Mouse (Mus musculus): ENCODE results near the gene Zfp568. TPM values are rescaled to one million over a fixed set of nuclear protein-coding genes. Genes with fewer than 3 reads are reported as not detected.

The Zfp568 gene
- polyA plus RNA-seq, 1 experiment, result 27.4 TPM

GRCm38 (mm10) chr7:29995134-29995533, 11.4 kb downstream of the Zfp568 start:
- peaks cover 86% of the 10 kb centered on the region for H3K79me2 ChIP-seq (ENCODE audit: control insufficient read depth, insufficient read depth)
- TF ChIP-seq MYOD1 (IDR thresholded peaks at IDR 0.05; ENCODE audit: control insufficient read depth in 1 of 3, insufficient read length in 2 of 3, low read depth in 2 of 3) (no peak), CEBPB (IDR thresholded peaks at IDR 0.05; ENCODE audit: insufficient read depth, poor library complexity, severe bottlenecking) (no peak), TCF3 (IDR thresholded peaks at IDR 0.05; ENCODE audit: insufficient read length, low read depth) (no peak)

GRCm38 (mm10) chr7:30000601-30001000, 16.8 kb downstream of the Zfp568 start:
- Histone ChIP-seq H3ac (ENCODE audit: control insufficient read depth, insufficient read length) (no peak overlapping the region), H3K36me3 (ENCODE audit: control insufficient read depth, insufficient read depth) (peaks cover 71% of the 10 kb centered on the region), H3K79me2 (ENCODE audit: control insufficient read depth, insufficient read depth) (peaks cover 72% of the 10 kb centered on the region), H3K27me3 (ENCODE audit: control insufficient read depth, insufficient read depth, insufficient read length) (no peaks in the 10 kb centered on the region), H3K4me3 (no peak overlapping the region), H3K4me2 (ENCODE audit: low read depth) (no peak overlapping the region)
- TF ChIP-seq REST (IDR thresholded peaks at IDR 0.05; ENCODE audit: insufficient read depth, insufficient read length) (no peak), POLR2A (IDR thresholded peaks at IDR 0.05; ENCODE audit: insufficient read length, low read depth) (no peak), POLR2AphosphoS2 (IDR thresholded peaks at IDR 0.05; ENCODE audit: insufficient read length, low read depth) (peak; percentile 19)

More at GRCm38 (mm10) chr7:29995134-29995533, 11.4 kb downstream of the Zfp568 start:
- no peak overlapping the region for H3K4me2 ChIP-seq (ENCODE audit: low read depth)
- H3K27me3 ChIP-seq (ENCODE audit: control insufficient read depth, insufficient read depth, insufficient read length), result no peaks in the 10 kb centered on the region
- H3ac ChIP-seq (ENCODE audit: control insufficient read depth, insufficient read length), result no peak overlapping the region
- H3K36me3 ChIP-seq (ENCODE audit: control insufficient read depth, insufficient read depth), result peaks cover 68% of the 10 kb centered on the region
- H3K4me3 ChIP-seq, result no peak overlapping the region

- no peak overlapping the region for H3ac ChIP-seq (ENCODE audit: control insufficient read depth, insufficient read length)
- H3K4me2 ChIP-seq (ENCODE audit: low read depth), result peak overlapping the region; percentile 67
- no peak overlapping the region for H3K4me3 ChIP-seq
- peaks cover 41% of the 10 kb centered on the region for H3K79me2 ChIP-seq (ENCODE audit: control insufficient read depth, insufficient read depth)
- TF ChIP-seq POLR2AphosphoS2 (IDR thresholded peaks at IDR 0.05; ENCODE audit: insufficient read length, low read depth), result no peak
- TF ChIP-seq CEBPB (IDR thresholded peaks at IDR 0.05; ENCODE audit: insufficient read depth, poor library complexity, severe bottlenecking), result no peak
- TF ChIP-seq MYOG (IDR thresholded peaks at IDR 0.05; ENCODE audit: control insufficient read depth in 1 of 3, insufficient read depth in 1 of 3, insufficient read length in 2 of 3, low read depth in 2 of 3), result no peak
- TF ChIP-seq E2F4 (IDR thresholded peaks at IDR 0.05; ENCODE audit: insufficient read depth), result no peak
- TF ChIP-seq REST (IDR thresholded peaks at IDR 0.05; ENCODE audit: insufficient read depth, insufficient read length), result no peak
- TF ChIP-seq SRF (IDR thresholded peaks at IDR 0.05; ENCODE audit: control insufficient read depth, insufficient read length, low read depth), result no peak
- TF ChIP-seq USF1 (IDR thresholded peaks at IDR 0.05; ENCODE audit: low read depth), result no peak
- no peak for TF ChIP-seq MAX (IDR thresholded peaks at IDR 0.05; ENCODE audit: low read depth)
- TF ChIP-seq MYOD1 (IDR thresholded peaks at IDR 0.05; ENCODE audit: control insufficient read depth in 1 of 3, insufficient read length in 2 of 3, low read depth in 2 of 3), result no peak
- peaks cover 26% of the 10 kb centered on the region for H3K36me3 ChIP-seq (ENCODE audit: control insufficient read depth, insufficient read depth)
- H3K27me3 ChIP-seq (ENCODE audit: control insufficient read depth, insufficient read depth, insufficient read length), result no peaks in the 10 kb centered on the region
Measured at GRCm38 (mm10) chr7:30007601-30008000, 23.8 kb downstream of the Zfp568 start.

DNA sequence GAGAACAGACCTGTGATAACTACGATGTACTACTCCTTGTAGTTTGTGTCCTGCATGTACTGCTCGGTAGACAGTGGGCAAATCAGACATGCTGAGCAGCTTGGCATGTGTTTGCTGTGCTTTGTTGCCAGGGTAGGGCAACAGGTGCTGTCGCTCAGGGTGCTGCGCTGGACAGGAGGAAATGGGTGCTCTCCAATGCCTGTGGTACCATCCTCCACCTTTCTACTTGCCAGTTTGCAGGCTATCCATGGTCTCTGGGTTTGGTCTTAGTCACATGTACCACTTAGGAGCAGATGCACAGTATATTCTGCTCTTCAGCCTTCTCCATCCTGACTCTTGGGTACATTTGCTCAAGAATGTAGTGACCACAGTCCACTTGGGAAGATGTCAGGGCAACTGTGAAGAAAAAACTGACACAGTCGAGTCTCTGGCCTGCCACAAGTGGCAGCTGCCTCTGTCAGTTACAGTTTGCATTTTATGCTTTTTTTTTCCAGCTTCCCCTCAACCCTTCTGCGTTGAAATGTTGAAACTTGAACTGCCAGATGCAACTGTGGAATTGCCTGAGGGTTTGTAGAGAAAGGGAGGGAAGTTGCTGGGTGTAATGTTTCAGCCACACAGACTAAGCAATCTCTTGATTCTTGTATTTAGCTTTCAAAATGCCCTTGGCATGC, 24.4 kb downstream of the Zfp568 start:
- Histone ChIP-seq H3ac (ENCODE audit: control insufficient read depth, insufficient read length) (no peak overlapping the region), H3K27me3 (ENCODE audit: control insufficient read depth, insufficient read depth, insufficient read length) (no peaks in the 10 kb centered on the region), H3K36me3 (ENCODE audit: control insufficient read depth, insufficient read depth) (peaks cover 23% of the 10 kb centered on the region), H3K4me3 (peak overlapping the region; percentile 2), H3K4me2 (ENCODE audit: low read depth) (peak overlapping the region; percentile 73), H3K79me2 (ENCODE audit: control insufficient read depth, insufficient read depth) (peaks cover 45% of the 10 kb centered on the region)
- TF ChIP-seq POLR2AphosphoS2 (IDR thresholded peaks at IDR 0.05; ENCODE audit: insufficient read length, low read depth) (peak; percentile 70), MAX (IDR thresholded peaks at IDR 0.05; ENCODE audit: low read depth) (no peak), MYOG (IDR thresholded peaks at IDR 0.05; ENCODE audit: control insufficient read depth in 1 of 3, insufficient read depth in 1 of 3, insufficient read length in 2 of 3, low read depth in 2 of 3) (peak; percentile 78 to 96 (median 94)), CEBPB (IDR thresholded peaks at IDR 0.05; ENCODE audit: insufficient read depth, poor library complexity, severe bottlenecking) (peak; percentile 43; the same call in 1 of the 2 replicates), TCF3 (IDR thresholded peaks at IDR 0.05; ENCODE audit: insufficient read length, low read depth) (peak; percentile 76), USF1 (IDR thresholded peaks at IDR 0.05; ENCODE audit: low read depth) (peak; percentile 44), POLR2A (IDR thresholded peaks at IDR 0.05; ENCODE audit: insufficient read length, low read depth) (peak; percentile 50), REST (IDR thresholded peaks at IDR 0.05; ENCODE audit: insufficient read depth, insufficient read length) (peak; percentile 46), E2F4 (IDR thresholded peaks at IDR 0.05; ENCODE audit: insufficient read depth) (no peak), MYOD1 (IDR thresholded peaks at IDR 0.05; ENCODE audit: control insufficient read depth in 1 of 3, insufficient read length in 2 of 3, low read depth in 2 of 3) (peak; percentile 98 to 99 (median 99)), SRF (IDR thresholded peaks at IDR 0.05; ENCODE audit: control insufficient read depth, insufficient read length, low read depth) (no peak), TCF12 (IDR thresholded peaks at IDR 0.05; ENCODE audit: insufficient read depth, poor library complexity, severe bottlenecking) (peak; percentile 76)

DNA sequence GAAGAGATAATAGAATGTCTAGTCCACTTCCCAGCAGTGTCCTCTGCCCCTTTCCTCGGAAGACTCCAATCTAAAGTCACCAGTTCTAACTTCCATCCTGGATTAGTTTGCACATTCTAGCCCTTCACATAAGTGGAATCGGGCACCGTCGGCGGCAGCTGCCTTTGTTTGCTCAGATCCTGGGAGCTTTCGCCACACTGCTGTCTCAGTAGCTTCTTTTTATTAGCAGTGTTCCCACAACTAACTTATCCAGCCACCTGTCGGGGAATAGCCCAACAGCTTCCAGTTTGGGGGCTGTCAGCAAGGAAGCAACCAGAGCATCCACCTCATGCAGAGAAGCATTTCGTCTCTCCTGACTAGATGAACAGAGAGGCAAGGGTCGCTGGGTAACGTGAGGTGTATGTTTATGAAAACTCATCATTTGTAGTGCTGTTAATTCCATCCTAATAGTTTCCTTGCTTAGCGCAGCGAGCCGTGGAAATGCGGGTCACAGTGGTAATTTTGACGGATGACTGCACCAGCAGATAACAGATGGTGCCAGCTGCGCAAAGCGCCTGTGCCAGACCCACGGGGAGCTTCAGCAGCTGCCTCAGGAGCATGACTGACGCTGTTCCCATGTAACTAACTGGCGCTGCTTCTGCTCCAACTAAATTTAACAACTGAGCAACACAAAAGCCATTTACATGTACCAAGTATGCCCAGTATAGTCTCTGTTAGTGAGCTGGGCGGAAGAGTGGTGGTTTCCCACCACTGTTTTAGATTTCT, 25.7 kb downstream of the Zfp568 start:
- peaks cover 26% of the 10 kb centered on the region for H3K36me3 ChIP-seq (ENCODE audit: control insufficient read depth, insufficient read depth)
- peaks cover 44% of the 10 kb centered on the region for H3K79me2 ChIP-seq (ENCODE audit: control insufficient read depth, insufficient read depth)
- H3K27me3 ChIP-seq (ENCODE audit: control insufficient read depth, insufficient read depth, insufficient read length), result no peaks in the 10 kb centered on the region
- peak overlapping the region; percentile 2 for H3K4me3 ChIP-seq
- H3ac ChIP-seq (ENCODE audit: control insufficient read depth, insufficient read length), result no peak overlapping the region
- H3K4me2 ChIP-seq (ENCODE audit: low read depth), result peak overlapping the region; percentile 88
- TF ChIP-seq MAX (IDR thresholded peaks at IDR 0.05; ENCODE audit: low read depth) (peak; percentile 13), MYOD1 (IDR thresholded peaks at IDR 0.05; ENCODE audit: control insufficient read depth in 1 of 3, insufficient read length in 2 of 3, low read depth in 2 of 3) (peak; percentile 99 to 100 (median 99)), MYOG (IDR thresholded peaks at IDR 0.05; ENCODE audit: control insufficient read depth in 1 of 3, insufficient read depth in 1 of 3, insufficient read length in 2 of 3, low read depth in 2 of 3) (peak; percentile 98 to 99 (median 98)), SRF (IDR thresholded peaks at IDR 0.05; ENCODE audit: control insufficient read depth, insufficient read length, low read depth) (no peak), POLR2AphosphoS2 (IDR thresholded peaks at IDR 0.05; ENCODE audit: insufficient read length, low read depth) (peak; percentile 31), POLR2A (IDR thresholded peaks at IDR 0.05; ENCODE audit: insufficient read length, low read depth) (no peak), USF1 (IDR thresholded peaks at IDR 0.05; ENCODE audit: low read depth) (no peak), E2F4 (IDR thresholded peaks at IDR 0.05; ENCODE audit: insufficient read depth) (no peak), TCF12 (IDR thresholded peaks at IDR 0.05; ENCODE audit: insufficient read depth, poor library complexity, severe bottlenecking) (peak; percentile 100), TCF3 (IDR thresholded peaks at IDR 0.05; ENCODE audit: insufficient read length, low read depth) (peak; percentile 98), CEBPB (IDR thresholded peaks at IDR 0.05; ENCODE audit: insufficient read depth, poor library complexity, severe bottlenecking) (peak; percentile 33; the same call in 1 of the 2 replicates), REST (IDR thresholded peaks at IDR 0.05; ENCODE audit: insufficient read depth, insufficient read length) (no peak)

Data from myocyte (in vitro differentiated cells).